Mouse (Mus musculus): ENCODE results near the gene Tns1.

The Tns1 gene

GRCm38 (mm10) chr1:73955259-73955842, 168.9 kb downstream of the Tns1 start:
- peak; percentile 72 for DNase-seq (ENCODE audit: low spot score)

- DNase-seq (ENCODE audit: low spot score): peak; percentile 50
Observed at GRCm38 (mm10) chr1:73954614-73955013, 169.6 kb downstream of the Tns1 start.

GRCm38 (mm10) chr1:73954015-73954408, 170.2 kb downstream of the Tns1 start:
- no peak for DNase-seq (ENCODE audit: low spot score)

GRCm38 (mm10) chr1:73953317-73954014, 170.8 kb downstream of the Tns1 start:
- DNase-seq (ENCODE audit: low spot score): no peak

GRCm38 (mm10) chr1:73952598-73952997, 171.7 kb downstream of the Tns1 start:
- DNase-seq (ENCODE audit: low spot score): no peak

GRCm38 (mm10) chr1:73951178-73951577, 173.1 kb downstream of the Tns1 start:
- no peak for DNase-seq (ENCODE audit: low spot score)

- DNase-seq (ENCODE audit: low spot score): no peak
Observed at GRCm38 (mm10) chr1:73948757-73949156, 175.5 kb downstream of the Tns1 start.

GRCm38 (mm10) chr1:73947525-73948304, 176.5 kb downstream of the Tns1 start:
- no peak for DNase-seq (ENCODE audit: low spot score)

- no peak for DNase-seq (ENCODE audit: low spot score)
Observed at GRCm38 (mm10) chr1:73946701-73947100, 177.5 kb downstream of the Tns1 start.

- DNase-seq (ENCODE audit: low spot score): no peak
Observed at GRCm38 (mm10) chr1:73944393-73944792, 179.9 kb downstream of the Tns1 start.

- DNase-seq (ENCODE audit: low spot score): no peak
Observed at GRCm38 (mm10) chr1:73943667-73944289, 180.5 kb downstream of the Tns1 start.

- no peak for DNase-seq (ENCODE audit: low spot score)
Observed at GRCm38 (mm10) chr1:73943255-73943654, 181.0 kb downstream of the Tns1 start.

- DNase-seq (ENCODE audit: low spot score): no peak
Observed at GRCm38 (mm10) chr1:73942243-73942642, 182.0 kb downstream of the Tns1 start.

- DNase-seq (ENCODE audit: low spot score): no peak
Observed at GRCm38 (mm10) chr1:73941697-73942096, 182.6 kb downstream of the Tns1 start.

GRCm38 (mm10) chr1:73940491-73941204, 183.6 kb downstream of the Tns1 start:
- DNase-seq (ENCODE audit: low spot score): no peak

GRCm38 (mm10) chr1:73938597-73938996, 185.7 kb downstream of the Tns1 start:
- DNase-seq (ENCODE audit: low spot score): no peak

GRCm38 (mm10) chr1:73937805-73938204, 186.4 kb downstream of the Tns1 start:
- no peak for DNase-seq (ENCODE audit: low spot score)

GRCm38 (mm10) chr1:73936537-73936936, 187.7 kb downstream of the Tns1 start:
- no peak for DNase-seq (ENCODE audit: low spot score)

- DNase-seq (ENCODE audit: low spot score): peak; percentile 79
Observed at GRCm38 (mm10) chr1:73935442-73936080, 188.7 kb downstream of the Tns1 start.

GRCm38 (mm10) chr1:73933146-73933490, 191.1 kb downstream of the Tns1 start:
- no peak for DNase-seq (ENCODE audit: low spot score)

GRCm38 (mm10) chr1:73932421-73933145, 191.7 kb downstream of the Tns1 start:
- peak; percentile 77 for DNase-seq (ENCODE audit: low spot score)
